Mouse (Mus musculus) right cerebral cortex, adult 18-20 months (tissue): ENCODE data around the gene Hdac9.

ENCODE experiments used
- DNase-seq: peaks from one replicate; pipeline ENCODE4 v3.0.0; 2022; ENCODE audit warnings: mixed read lengths

Gene Hdac9

DNA sequence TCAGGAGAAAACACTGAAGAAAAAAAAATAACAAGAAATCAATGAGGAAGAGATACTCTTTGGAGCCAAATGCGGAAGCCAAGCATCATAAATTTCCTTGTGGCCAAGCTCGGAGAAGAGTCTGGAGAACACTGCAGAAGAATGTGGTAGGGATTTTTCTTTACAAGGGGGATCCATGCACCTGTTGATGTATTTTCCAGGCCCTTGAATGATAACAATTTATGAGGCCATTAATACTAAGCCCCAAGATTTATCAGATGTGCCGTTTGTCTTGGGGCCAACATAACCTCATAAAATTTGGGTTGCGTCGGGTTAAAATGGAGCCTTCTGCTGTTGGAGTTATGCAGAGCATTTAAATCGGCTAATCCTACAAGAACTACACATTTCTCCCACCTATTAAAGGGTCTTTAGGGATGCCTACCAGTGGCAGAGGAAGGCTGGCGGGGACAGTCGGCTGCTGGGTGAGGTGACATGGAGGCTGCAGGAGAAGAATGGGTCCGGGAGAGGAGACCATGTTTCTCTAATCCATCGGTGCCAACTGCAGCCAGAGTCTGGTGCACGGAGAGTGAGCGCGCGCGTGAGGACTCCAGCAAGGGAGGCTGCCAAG, 604.7 kb downstream of the Hdac9 start:
- DNase-seq, result no peak

DNA sequence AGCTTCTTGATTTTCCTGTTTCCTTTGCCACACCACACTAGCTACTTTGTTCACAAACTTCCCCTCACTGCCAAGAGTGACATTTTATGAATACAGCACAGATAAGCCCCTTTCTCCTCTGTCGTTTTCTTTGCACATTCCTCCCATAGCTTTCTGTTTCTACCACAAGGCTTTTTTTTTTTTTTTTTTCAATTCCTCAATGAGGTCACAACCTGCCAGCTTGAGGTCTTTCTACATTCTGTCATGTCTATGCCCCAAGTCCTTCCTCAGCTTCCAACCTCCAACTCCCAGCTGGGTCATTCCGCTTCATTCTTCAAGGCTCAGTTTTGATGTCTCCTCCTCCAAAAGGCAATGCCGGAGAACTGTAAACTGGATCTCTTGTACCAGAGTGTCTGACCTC, 611.4 kb downstream of the Hdac9 start:
- DNase-seq, result no peak

DNA sequence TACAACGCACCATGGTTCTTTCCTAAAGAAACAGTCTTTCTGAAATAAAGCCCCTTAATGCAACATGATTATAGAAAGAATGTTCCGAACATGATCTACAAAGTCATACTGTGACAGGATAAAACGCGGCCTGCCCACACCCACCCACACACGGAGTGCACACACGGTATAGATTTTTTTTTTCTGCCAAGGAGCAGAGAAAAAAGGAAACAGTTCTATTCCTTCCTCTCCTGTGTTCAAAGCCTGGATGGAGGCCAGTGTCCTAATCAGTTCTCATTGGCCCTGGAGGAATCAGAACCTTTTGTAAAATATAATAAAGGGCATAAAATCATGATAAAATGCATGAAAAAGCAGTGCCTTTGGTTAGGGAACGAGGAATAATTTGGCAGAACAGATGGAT, 624.5 kb downstream of the Hdac9 start:
- no peak for DNase-seq

DNA sequence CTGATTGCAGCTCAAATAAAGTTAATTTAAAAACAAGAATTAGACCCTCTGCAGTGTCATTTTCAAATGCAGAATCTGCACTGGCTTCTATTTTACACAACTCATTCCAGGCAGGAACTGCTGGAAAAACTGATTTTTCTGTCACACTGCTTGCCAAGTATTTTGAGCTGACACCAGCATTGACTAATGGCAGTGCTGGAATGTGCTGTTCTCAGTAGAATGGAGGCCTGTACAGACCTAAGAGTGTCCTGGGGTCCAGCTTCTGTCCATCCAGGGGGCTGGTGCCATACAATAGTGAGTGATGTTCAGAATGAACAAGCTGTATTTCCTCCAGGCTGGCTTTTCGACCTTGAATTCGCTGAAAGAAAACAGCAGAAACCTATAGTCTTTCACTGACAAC, 629.7 kb downstream of the Hdac9 start:
- DNase-seq, result no peak

DNA sequence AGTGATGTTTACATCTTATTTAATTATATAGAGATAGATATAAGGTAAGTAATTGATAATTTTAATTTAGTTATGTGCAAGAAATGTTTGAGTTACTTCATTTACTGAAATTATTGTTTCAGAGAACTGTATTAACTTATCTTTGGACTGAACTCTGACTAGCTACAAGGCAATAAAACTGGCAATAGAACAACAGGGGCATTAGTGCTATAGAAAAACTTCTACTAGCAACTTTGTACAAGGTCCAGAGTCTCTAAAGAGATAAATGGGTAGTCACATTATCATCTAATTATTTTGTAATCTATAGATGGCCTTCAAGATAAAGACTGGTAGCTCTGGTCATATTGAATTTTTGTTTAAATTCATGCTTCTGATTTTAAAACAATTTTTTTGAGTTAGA, 632.0 kb downstream of the Hdac9 start:
- no peak for DNase-seq

DNA sequence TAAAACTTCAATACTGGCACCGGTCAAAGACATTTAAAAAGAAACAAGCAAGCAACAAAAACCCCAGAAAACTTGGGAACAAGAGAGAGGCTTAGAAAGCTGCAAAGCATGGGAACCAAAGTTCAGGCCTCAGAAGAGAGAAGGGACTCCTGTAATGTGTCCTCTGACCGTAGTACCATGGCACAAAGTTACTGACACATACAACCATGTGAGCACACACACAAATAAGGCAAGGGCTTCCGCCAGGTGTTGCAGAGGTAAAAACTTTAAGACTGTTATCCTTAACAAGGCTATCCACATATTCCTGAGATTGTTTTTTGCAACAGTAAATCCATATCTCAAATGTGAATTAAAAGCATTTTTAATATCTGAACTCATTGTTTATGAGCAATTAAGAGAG, 632.5 kb downstream of the Hdac9 start:
- no peak for DNase-seq

DNA sequence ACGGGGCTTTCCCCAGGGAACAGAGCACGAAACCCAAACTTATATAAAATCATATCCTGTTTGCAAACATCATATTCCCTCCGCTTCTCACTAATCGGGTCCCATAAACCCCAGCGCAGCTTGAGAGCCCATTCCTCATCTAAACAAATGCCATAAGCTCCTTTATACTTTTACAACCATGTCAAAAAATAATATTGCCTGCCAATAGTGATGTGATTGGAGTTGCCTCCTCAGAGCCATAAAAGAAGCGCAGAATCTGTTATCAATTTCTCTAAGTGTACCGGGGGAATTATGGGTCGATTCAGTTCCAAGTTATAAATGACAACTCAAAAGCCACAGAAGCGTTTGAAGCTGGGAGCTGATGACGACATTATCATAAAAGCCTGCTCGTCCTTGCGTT, 638.1 kb downstream of the Hdac9 start:
- no peak for DNase-seq

DNA sequence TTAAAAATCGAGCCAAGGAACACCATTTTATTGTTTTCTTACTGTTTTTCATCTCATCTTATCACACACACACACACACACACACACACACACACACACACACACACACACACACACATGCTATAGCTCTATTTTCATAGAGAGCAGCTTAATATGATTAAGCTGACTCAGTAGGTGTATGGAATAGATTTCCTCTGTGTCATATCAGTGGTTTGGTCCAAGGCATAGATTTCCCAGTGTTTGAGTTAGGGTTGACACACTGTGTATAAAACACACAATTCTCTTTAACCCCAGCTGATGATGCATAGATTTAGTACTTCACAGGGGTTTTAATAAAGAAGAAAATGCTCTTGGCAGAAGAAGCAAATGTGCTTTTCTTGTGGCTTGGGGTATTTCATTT, 643.1 kb downstream of the Hdac9 start:
- no peak for DNase-seq

DNA sequence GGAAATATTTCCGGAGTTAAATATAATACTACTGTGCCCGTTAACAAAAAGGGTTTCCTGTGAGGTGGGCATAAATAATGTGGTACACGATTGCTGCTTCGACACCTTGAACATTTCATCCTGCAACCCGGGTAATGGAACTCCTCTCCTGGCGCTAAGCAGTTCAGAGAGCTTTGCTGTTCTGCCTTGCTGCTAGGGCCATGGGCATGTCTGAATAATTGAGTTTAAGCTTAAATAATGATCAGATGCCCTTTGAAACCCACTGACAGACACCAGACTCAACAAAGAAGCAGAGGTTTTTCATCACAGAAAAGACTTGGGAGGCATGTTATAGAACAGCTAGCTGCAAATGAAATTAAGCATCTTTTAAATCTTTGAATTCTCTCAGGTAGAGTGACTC, 646.8 kb downstream of the Hdac9 start:
- DNase-seq, result no peak

DNA sequence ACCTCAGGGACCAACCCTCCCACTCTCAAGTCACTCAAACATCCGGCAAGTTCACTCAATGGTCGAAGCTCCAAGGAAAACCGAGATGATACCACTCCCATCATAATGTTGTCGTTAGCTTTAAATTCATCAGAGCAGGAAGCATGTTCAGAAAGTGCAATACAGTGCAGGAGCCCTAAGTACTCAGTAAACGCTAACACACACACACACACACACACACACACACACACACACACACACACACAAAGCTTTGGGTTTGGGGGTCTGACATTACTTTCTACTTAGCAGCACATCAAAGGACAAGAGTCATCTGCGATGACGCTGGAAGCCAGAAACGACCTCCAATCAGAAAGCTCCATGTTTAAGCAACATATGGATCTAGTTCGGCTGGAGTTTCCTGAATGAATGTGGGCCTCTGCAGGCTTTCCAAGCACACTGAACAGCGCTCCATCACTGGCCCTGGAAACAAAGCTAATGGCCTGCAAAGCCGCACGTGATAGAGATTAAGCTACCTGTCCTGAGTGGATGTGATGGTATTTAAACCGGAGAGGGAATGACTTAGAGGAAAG, 647.3 kb downstream of the Hdac9 start:
- DNase-seq, result no peak

DNA sequence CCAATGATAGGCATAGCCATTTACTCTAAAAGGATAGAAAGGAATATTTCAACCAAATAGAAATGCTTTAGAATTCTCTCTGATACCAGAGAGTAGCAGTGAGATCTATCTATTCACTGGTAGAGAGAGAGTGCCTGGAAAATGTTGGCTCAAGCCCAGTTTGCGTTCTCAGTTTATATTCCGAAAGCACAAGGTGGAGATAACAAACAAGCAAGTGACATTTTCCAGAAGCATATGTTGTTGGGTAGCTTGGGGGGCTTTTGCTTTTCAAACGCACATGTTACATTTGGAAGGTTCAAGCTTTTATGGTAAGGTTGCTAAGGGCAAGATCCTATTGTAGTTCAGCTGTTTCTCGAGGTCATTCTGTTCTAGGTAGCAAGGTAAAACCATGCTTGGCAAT, 657.2 kb downstream of the Hdac9 start:
- DNase-seq, result no peak

DNA sequence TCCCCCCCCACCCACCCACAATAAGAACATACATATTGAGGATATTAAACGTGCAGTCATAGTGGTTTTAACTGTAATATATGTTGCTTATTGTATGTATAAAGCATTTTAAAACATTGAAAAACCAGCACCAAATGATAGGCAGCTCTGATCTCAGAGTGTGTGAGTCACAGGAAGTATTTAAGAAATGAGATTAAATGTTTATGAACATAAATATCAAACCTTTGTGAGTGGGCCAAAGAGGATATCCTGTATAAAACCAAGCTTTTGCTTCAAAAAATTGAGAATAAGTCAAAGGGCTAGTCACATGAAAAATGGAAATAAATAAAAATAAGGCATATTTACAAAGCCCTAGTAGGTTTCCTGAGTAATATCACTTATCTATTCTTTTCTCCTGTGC, 667.7 kb downstream of the Hdac9 start:
- no peak for DNase-seq

DNA sequence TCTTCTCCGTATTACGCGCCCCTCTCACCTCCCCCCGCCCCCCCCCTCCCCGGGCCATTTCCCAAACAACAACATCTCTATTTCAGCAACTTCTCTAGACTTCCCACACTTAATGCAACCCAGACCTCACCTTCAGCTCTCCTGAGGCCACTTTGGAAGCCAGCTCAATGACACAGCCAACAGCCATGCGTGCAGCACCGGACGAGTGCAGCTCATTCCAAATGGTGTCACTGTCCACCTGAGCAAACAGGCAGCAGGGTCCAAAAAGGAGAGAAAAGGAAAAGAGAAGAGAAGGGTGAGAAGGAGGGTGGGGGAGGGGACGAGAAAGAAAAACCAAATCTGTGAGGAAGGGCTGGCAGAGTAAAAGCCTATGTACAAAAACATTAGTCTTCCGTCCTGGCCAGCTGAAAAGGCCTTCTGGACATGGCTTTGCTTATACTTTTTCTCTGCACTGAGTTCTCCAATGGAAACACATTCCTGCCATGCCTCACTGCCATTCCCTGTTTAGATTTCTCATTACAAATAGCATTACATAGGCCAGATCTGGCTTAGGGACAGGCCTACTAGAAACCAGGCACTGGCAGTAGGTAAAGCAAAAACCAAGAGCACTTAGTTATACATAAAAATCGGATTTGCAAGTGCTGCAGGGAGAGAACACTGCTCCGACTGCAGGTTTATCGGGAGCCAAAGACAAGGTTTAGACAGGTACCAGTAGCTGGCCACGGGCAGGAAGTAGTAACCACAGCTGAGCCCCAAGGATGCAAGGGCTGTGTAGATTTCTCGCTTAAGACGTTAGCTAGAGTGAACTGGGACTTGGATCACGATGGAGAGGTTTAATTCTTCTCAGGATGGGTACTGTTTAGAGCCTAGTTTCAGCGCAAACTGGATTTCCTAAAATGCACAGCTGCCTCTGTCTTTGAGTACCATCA, 668.4 kb downstream of the Hdac9 start:
- no peak for DNase-seq

DNA sequence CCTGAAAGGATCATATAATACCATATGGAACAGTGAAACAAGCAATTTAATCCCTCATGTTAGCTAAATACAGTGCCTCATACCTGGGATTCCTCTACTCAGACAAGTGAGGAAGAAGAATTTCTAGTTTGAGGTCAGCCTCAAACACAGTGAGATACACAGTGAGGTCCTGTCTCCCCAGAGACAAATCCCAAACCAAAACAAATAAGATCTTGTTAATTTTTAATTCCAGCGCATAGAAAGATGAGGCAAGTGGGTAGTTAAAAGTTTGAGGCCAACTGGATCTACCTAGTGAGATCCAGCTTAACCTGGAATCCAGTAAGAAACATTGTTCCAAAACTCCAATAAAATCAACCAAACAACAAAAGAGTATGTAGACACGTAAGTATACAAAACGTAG, 678.1 kb downstream of the Hdac9 start:
- no peak for DNase-seq

DNA sequence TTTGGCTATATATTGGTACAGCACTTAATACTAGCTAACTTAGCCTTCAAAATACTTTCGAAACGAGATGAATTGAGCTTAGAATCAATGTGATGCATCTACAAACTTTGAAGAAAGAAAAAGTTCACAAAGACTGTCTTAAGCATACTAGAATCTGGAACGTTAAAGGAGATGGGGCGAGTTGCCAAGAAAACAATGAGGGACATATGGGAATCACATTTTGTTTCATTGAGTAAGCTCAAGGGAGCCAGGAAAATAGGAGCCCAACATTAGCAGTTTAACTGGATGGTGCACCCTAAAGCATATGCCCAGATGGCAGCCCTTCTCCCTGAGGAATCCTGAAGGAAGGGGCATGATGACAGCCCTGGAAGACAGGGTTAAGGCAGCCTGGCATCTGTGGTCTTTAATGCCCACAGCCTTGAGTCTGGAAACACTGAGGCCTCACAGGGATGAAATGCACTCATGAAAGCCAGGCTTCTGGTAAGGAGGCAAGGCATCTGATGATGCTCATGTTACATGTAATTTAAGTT, 685.2 kb downstream of the Hdac9 start:
- peak; percentile 3 for DNase-seq

DNA sequence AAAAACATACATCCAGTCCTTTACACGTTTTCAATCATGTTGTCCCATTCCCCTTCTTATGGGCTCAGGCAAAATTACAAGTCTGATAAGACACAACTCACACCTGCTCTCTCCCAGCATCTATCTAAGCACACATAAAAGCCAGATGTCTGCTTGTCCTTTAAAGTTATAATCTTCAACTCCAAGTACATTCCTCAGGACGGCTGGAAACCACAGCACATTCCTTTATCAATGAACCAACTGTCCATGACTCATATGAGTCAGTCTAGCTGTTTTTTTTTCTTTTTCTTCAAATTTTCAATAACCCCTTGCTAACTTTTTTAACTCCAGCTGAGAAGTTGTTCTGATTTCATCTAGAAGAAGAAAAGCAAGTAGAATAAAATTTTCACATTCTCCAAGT, 692.4 kb downstream of the Hdac9 start:
- DNase-seq, result no peak

DNA sequence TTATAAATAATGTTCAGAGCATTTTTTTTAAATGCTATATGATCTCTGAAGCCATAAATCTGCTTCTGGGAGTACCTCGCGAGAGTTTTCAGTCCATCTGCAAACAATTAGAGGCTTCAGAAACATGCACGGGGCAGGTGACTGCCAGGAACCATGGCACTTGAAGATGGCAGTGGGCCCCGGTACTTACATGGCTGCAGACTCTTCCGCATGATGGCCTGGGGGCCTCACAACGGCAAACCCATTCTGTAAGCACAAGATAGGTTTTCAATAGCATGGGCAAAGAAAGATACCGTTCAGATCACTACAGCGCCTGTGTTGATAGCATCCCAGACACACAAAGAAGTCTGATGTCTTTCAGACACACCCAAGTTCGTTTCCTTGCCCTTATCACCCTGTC, 695.9 kb downstream of the Hdac9 start:
- no peak for DNase-seq

DNA sequence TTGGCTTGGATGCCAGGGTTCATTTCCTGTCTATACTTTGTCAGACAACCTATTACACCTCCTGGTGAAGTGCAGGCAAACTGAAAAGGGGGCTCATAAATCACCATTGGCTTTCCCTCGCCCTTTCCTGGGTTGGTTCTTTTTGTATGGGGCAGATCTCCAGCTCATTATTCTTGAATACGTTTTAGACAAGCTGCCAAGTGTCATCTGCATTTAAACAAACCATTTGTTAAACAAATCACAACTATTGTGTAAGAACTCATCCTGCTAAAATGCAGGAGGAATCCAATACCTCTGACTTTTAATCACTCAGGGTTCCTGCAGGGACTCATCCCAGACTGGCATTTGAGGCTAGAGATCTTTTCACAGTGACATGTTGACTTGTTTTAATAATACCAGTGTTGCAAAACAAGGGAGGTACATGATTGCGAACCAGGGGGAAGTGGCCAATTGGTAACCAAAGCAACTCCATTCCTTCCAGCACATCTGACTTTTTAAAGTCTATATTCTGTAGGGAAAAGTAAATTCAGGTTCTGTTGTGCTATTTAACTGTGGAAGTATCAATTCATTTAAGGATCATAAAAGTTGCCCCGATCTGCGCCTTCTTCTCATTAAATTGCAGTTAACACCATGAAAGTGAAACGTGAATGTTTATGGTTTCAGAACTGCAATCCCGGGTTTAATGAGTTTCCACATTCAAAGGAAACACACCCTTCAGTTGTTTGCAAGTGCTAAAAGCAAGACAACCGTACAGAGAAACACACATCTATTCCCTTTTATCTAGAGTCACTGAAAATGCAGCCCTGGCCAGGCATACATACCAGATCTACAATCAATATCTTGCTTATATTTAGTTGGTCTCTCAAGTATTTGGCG, 696.6 kb downstream of the Hdac9 start:
- DNase-seq, result no peak

DNA sequence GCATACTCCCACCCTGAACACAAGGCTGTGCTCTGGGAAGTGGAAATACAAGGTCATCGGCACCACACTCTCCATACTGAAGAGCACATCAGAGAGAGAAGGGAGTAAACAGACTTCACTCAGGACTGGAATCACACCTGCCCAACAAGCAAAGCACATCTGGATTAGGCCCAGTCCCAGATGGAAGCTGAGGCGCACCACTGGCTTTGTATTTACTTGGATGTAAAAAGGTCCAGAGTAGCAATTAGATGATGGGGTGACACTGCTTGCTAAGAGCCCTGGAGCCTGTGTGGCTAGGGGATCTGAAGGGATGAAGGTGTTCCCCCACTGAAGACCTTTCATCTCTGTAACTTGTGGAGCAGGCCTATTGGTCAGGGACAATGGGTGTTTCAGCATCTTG, 698.3 kb downstream of the Hdac9 start:
- no peak for DNase-seq

DNA sequence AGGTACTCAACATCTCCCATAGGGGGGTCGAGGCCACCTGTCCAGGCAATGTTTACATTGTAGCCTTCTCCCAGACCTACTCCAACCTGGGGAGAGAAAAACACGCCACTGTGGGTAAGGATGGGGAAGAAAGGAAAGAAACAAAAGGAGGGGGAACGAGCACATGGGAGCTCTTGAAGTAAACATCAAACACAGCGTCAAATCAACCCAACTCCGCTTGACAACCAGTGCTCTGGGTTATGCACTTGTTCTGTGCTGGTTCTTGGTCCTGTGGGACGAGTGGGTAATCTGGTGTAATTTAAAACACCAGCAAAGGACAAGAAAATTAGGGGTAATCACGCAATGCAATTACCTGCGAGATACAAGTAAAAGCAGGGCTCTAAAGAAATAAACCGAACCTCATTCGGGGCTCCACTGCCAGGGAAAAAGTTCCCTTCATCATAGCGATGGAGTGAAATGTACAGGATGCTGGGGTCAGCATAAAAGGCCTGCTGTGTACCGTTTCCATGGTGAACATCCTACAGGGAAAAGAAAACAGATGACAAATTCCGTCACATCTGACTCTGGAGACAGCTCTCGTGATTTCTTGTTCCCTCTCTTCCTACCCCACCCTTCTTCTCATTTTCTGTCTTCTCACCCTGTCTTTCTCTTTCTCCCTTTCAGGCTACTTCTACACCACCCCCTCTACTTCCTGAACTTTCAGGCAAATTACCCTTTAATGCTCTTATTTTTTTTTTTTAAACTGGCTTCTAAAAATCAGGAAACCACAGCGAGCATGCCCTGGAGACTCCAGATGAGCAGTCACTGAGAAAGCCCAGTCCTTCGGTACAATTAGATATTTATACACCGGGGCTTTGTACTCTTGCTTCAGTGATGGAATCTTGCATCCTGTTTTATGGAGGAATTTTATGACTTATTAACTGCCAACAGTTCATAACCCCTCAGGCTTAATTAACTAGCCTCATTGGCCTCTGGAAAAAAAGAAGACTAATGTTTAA, 701.6 kb downstream of the Hdac9 start:
- no peak for DNase-seq

DNA sequence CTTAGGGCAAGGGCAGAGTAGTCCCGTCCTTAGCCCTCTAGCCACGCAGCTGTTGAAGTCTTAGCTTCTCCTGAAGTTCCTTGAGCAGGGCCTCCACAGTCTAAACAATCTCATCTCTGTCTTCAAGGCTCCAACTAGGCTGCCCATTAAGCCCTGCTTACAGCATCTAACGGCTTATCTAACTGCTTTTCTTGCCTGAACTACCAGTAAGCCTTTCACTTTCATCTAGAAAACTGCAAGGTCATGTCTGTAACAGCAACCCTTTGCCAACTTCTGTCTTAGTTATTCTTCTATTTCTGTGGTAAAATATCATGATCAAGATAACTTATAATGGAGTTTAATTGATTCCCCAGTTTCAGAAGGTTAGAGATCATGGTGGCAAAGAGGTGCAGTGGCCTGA, 704.7 kb downstream of the Hdac9 start:
- DNase-seq, result no peak

DNA sequence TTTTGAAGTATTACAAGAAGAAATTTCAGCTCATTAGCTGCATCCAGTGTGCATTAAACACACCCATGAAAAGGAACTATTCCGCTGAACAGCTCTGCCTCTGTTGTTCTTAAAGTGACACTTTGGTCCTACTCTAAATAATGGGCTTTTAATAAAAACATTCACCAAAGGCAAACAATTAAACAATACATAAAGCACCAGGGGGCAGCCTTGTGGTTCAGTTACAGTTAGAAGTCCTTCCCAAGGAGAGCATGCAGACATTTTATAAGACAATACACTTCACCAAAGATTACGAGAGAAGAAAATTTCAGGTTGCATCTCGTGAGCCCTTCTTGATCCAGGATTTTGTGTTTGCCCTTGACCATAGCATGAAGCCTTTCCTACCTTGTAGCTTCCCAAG, 715.4 kb downstream of the Hdac9 start:
- DNase-seq, result no peak
